Comparison of ENCODE assay signal across 8 mouse cellular contexts in the genomic region with DNA sequence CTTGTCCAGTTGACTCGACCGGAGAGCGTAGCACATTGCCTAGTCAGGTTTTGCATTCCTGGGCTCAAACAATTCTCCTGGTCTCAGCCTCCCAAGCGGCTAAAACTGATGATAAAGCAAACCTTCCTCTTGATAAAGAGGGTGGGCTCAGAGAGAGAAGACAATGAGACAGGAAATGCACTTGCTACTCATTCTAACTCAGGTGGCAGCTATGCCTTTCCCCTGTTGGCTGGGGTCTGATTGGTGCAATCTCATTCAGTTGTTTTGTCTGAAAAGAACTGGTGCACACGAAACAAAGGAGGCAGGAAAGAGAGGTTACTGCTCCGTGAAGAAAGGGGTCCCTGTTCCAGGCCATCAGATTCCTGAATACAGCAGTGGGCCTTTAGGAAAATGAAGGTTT.
"Had no signal": no experiment of that assay in that cellular context is flagged by ENCODE, and none has a peak within 500 bp of the region (broad histone marks: within the 10 kb centered on the region; RNA-seq: fewer than 3 reads in every experiment).

No protein-coding gene starts in this region.

- DNase-seq: liver, postnatal 0 days; lung, adult 2 months; lung, postnatal 14 days; lung, postnatal 36 days; right cerebral cortex, postnatal 14 days; thymus, adult 2 months; thymus, postnatal 25 days; thymus, postnatal 4 days had no signal
